Mouse (Mus musculus): ENCODE measurements around the gene Tln2. TPM values are rescaled to one million over a fixed set of nuclear protein-coding genes. Genes with fewer than 3 reads are reported as not detected.
A peak's percentile ranks its signal among the peaks of the same experiment; 100 is the strongest.

Tln2 gene
- total and polyA plus RNA-seq, 2 experiments from 2014 or later: 59.3 to 71.1 TPM

GRCm38 (mm10) chr9:67240456-67240855, 319.0 kb downstream of the Tln2 start:
- Histone ChIP-seq H3K27ac (no peak overlapping the region), H3K4me3 (ENCODE audit: low read length) (no peak overlapping the region), H3K9ac (replicated peaks; ENCODE audit: low read length) (no peak overlapping the region), H3K4me2 (ENCODE audit: low read depth, low read length) (no peak overlapping the region), H3K9me3 (ENCODE audit: low read length) (no peaks in the 10 kb centered on the region), H3K36me3 (ENCODE audit: insufficient read depth, low read length) (peaks cover 11% of the 10 kb centered on the region; the same call in 1 of the 2 replicates), H3K4me1 (ENCODE audit: insufficient read depth, low read length) (no peaks in the 10 kb centered on the region), H3K27me3 (ENCODE audit: insufficient read depth, low read length) (no peaks in the 10 kb centered on the region)
- DNase-seq (ENCODE audit: low spot score): peak; percentile 26
- no peak for ATAC-seq
- 78% methylated on average over 9 of the region's 9 CpGs for WGBS
- TF ChIP-seq CTCF (IDR thresholded peaks at IDR 0.05; ENCODE audit: low read depth): no peak

- no peak for ATAC-seq
- no peak overlapping the region for H3K9ac ChIP-seq (replicated peaks; ENCODE audit: low read length)
Measured at GRCm38 (mm10) chr9:67236987-67237386, 322.5 kb downstream of the Tln2 start.

GRCm38 (mm10) chr9:67235441-67236217, 323.9 kb downstream of the Tln2 start:
- no peak for ATAC-seq
- no peak for DNase-seq (ENCODE audit: low spot score)
- no peak overlapping the region for H3K4me2 ChIP-seq (ENCODE audit: low read depth, low read length)
- no peak for TF ChIP-seq CTCF (IDR thresholded peaks at IDR 0.05; ENCODE audit: low read depth)
- no peak overlapping the region for H3K9ac ChIP-seq (replicated peaks; ENCODE audit: low read length)
- H3K27ac ChIP-seq: no peak overlapping the region
- no peak overlapping the region for H3K4me3 ChIP-seq (ENCODE audit: low read length)
- 83% methylated on average over 12 of the region's 12 CpGs for WGBS
- no peaks in the 10 kb centered on the region for H3K4me1 ChIP-seq (ENCODE audit: insufficient read depth, low read length)
- H3K9me3 ChIP-seq (ENCODE audit: low read length): no peaks in the 10 kb centered on the region
- peaks cover 11% of the 10 kb centered on the region; the same call in 1 of the 2 replicates for H3K36me3 ChIP-seq (ENCODE audit: insufficient read depth, low read length)
- H3K27me3 ChIP-seq (ENCODE audit: insufficient read depth, low read length): no peaks in the 10 kb centered on the region

More at GRCm38 (mm10) chr9:67236987-67237386, 322.5 kb downstream of the Tln2 start:
- H3K27ac ChIP-seq: no peak overlapping the region
- no peak for TF ChIP-seq CTCF (IDR thresholded peaks at IDR 0.05; ENCODE audit: low read depth)
- DNase-seq (ENCODE audit: low spot score): no peak
- no peak overlapping the region for H3K4me2 ChIP-seq (ENCODE audit: low read depth, low read length)
- no peak overlapping the region for H3K4me3 ChIP-seq (ENCODE audit: low read length)
- H3K9me3 ChIP-seq (ENCODE audit: low read length): no peaks in the 10 kb centered on the region
- 77% methylated on average over 3 of the region's 3 CpGs for WGBS
- H3K4me1 ChIP-seq (ENCODE audit: insufficient read depth, low read length): no peaks in the 10 kb centered on the region
- H3K27me3 ChIP-seq (ENCODE audit: insufficient read depth, low read length): no peaks in the 10 kb centered on the region
- H3K36me3 ChIP-seq (ENCODE audit: insufficient read depth, low read length): peaks cover 11% of the 10 kb centered on the region; the same call in 1 of the 2 replicates

- 80% methylated on average over 5 of the region's 5 CpGs for WGBS
- no peak for TF ChIP-seq CTCF (IDR thresholded peaks at IDR 0.05; ENCODE audit: low read depth)
- Histone ChIP-seq H3K9ac (replicated peaks; ENCODE audit: low read length) (no peak overlapping the region), H3K36me3 (ENCODE audit: insufficient read depth, low read length) (peaks cover 10% of the 10 kb centered on the region; the same call in 1 of the 2 replicates), H3K4me1 (ENCODE audit: insufficient read depth, low read length) (no peaks in the 10 kb centered on the region), H3K27ac (no peak overlapping the region), H3K27me3 (ENCODE audit: insufficient read depth, low read length) (no peaks in the 10 kb centered on the region), H3K4me2 (ENCODE audit: low read depth, low read length) (no peak overlapping the region), H3K4me3 (ENCODE audit: low read length) (no peak overlapping the region), H3K9me3 (ENCODE audit: low read length) (no peaks in the 10 kb centered on the region)
- DNase-seq (ENCODE audit: low spot score): no peak
- ATAC-seq: no peak
Measured at GRCm38 (mm10) chr9:67229033-67229432, 330.5 kb downstream of the Tln2 start.

GRCm38 (mm10) chr9:67220388-67220787, 339.1 kb downstream of the Tln2 start:
- TF ChIP-seq CTCF (IDR thresholded peaks at IDR 0.05; ENCODE audit: low read depth): peak; percentile 61
- H3K9ac ChIP-seq (replicated peaks; ENCODE audit: low read length): no peak overlapping the region
- no peak overlapping the region for H3K27ac ChIP-seq
- H3K27me3 ChIP-seq (ENCODE audit: insufficient read depth, low read length): no peaks in the 10 kb centered on the region
- H3K36me3 ChIP-seq (ENCODE audit: insufficient read depth, low read length): peaks cover 6% of the 10 kb centered on the region
- no peak overlapping the region for H3K4me3 ChIP-seq (ENCODE audit: low read length)
- 60% methylated on average over 3 of the region's 3 CpGs for WGBS
- H3K4me1 ChIP-seq (ENCODE audit: insufficient read depth, low read length): no peaks in the 10 kb centered on the region
- no peak overlapping the region for H3K4me2 ChIP-seq (ENCODE audit: low read depth, low read length)
- DNase-seq (ENCODE audit: low spot score): peak; percentile 31
- H3K9me3 ChIP-seq (ENCODE audit: low read length): no peaks in the 10 kb centered on the region
- ATAC-seq: no peak

- H3K9ac ChIP-seq (replicated peaks; ENCODE audit: low read length): no peak overlapping the region
- no peaks in the 10 kb centered on the region for H3K27me3 ChIP-seq (ENCODE audit: insufficient read depth, low read length)
- no peaks in the 10 kb centered on the region for H3K4me1 ChIP-seq (ENCODE audit: insufficient read depth, low read length)
- DNase-seq (ENCODE audit: low spot score) (no peak), ATAC-seq (no peak)
- TF ChIP-seq CTCF (IDR thresholded peaks at IDR 0.05; ENCODE audit: low read depth): no peak
- H3K4me2 ChIP-seq (ENCODE audit: low read depth, low read length): no peak overlapping the region
- H3K36me3 ChIP-seq (ENCODE audit: insufficient read depth, low read length): no peaks in the 10 kb centered on the region; the same call in 1 of the 2 replicates
- no peak overlapping the region for H3K4me3 ChIP-seq (ENCODE audit: low read length)
- H3K27ac ChIP-seq: no peak overlapping the region
- H3K9me3 ChIP-seq (ENCODE audit: low read length): no peaks in the 10 kb centered on the region
- 53% methylated on average over 9 of the region's 9 CpGs for WGBS
Measured at GRCm38 (mm10) chr9:67218001-67218400, 341.5 kb downstream of the Tln2 start.

Measured in hindbrain, postnatal 0 days (tissue).